Mouse (Mus musculus): ENCODE measurements around the gene Fbxl5. TPM values are rescaled to one million over a fixed set of nuclear protein-coding genes. Genes with fewer than 3 reads are reported as not detected.

Fbxl5 gene
- total and polyA plus RNA-seq, 3 experiments = 20.1 to 39.0 (median 32.6) TPM

DNA sequence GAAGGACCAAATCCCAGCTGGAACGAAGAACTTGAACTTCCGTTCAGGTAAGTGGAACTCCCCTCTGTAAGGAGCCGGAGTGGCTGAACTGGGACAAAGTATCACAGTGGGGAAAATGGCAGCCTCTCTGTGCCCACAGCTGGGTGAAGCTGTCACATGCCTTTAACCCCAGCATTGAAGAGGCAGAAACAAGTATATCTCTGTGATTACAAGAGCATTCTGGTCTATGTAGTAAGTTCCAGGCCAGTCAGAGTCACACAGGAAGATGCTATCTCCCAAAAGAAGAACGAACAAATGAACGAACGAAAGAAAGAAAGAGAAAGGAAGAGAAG lies 99.0 kb downstream of the Fbxl5 start:
- intact Hi-C loops (cut with DNase I) = no loop called here
- no peak overlapping the region for H3K9ac ChIP-seq (ENCODE audit: low read depth, low read length)
- DNase-seq = no peak
- no peaks in the 10 kb centered on the region; the same call in 1 of the 2 replicates for H3K36me3 ChIP-seq (ENCODE audit: control insufficient read depth, insufficient read depth, low read length)
- H3K79me2 ChIP-seq (replicated peaks; ENCODE audit: control insufficient read depth, insufficient read depth, low read length) = no peaks in the 10 kb centered on the region
- H3K4me1 ChIP-seq (ENCODE audit: control insufficient read depth, insufficient read depth, low read length) = no peaks in the 10 kb centered on the region
- H3K27me3 ChIP-seq (ENCODE audit: control insufficient read depth, insufficient read depth, low read length) = no peaks in the 10 kb centered on the region
- TF ChIP-seq EP300 (IDR thresholded peaks at IDR 0.05; ENCODE audit: insufficient read depth, low read depth, low read length) (no peak), CTCF (IDR thresholded peaks at IDR 0.05) (no peak), POLR2A (IDR thresholded peaks at IDR 0.05; ENCODE audit: insufficient read depth, low read depth, low read length) (no peak)
- no peak overlapping the region for H3K27ac ChIP-seq
- WGBS = 89% methylated on average over 6 of the region's 6 CpGs
- no peak overlapping the region for H3K4me3 ChIP-seq

DNA sequence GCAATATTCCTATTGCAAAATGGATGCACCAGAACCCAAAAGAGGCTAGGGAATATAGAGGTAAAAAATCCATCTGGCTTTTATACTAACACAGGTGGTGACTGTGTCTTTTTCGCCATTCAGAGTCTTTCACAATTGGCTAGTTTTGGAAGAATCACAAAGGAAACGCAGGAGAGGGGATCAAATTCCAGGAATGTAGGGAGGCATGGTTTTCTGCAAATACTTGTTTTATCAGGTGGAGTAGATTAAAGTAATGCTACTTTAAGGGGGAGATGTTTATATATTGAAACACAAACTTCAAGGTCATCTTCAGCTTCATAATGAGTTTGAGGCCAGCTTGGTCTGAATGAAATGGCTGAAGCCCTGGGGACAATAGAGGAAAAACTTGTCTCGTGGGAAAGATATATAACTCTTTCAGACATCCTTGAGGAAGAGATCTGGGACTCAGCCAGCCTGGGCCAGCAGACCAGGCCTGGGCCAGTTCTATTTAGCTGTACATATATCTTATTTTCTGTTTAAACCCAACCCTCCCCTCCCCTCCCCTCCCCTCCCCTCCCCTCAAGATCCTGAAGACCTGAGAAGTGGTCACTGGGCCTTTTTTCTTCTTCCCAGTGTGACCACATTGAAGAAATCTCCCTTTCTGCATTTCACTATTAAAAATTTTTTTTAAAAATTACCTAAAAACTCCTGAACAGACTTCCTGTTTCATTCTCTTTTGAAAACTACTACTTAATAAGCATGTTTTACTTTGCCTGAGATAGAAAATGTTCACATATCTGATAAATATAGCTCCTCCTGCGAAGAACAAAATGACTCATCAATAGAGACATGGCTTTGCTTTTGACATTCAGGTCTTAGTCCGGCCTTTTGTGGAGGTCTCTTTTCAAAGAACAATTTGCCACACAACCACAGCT lies 99.6 kb downstream of the Fbxl5 start:
- no peak overlapping the region for H3K4me3 ChIP-seq
- WGBS = 75% methylated on average over 5 of the region's 5 CpGs
- DNase-seq = no peak
- no peaks in the 10 kb centered on the region for H3K4me1 ChIP-seq (ENCODE audit: control insufficient read depth, insufficient read depth, low read length)
- no peaks in the 10 kb centered on the region for H3K79me2 ChIP-seq (replicated peaks; ENCODE audit: control insufficient read depth, insufficient read depth, low read length)
- intact Hi-C loops (cut with DNase I) = no loop called here
- no peak overlapping the region for H3K27ac ChIP-seq
- H3K36me3 ChIP-seq (ENCODE audit: control insufficient read depth, insufficient read depth, low read length) = no peaks in the 10 kb centered on the region
- H3K9ac ChIP-seq (ENCODE audit: low read depth, low read length) = no peak overlapping the region
- no peak for TF ChIP-seq EP300 (IDR thresholded peaks at IDR 0.05; ENCODE audit: insufficient read depth, low read depth, low read length)
- no peaks in the 10 kb centered on the region for H3K27me3 ChIP-seq (ENCODE audit: control insufficient read depth, insufficient read depth, low read length)

DNA sequence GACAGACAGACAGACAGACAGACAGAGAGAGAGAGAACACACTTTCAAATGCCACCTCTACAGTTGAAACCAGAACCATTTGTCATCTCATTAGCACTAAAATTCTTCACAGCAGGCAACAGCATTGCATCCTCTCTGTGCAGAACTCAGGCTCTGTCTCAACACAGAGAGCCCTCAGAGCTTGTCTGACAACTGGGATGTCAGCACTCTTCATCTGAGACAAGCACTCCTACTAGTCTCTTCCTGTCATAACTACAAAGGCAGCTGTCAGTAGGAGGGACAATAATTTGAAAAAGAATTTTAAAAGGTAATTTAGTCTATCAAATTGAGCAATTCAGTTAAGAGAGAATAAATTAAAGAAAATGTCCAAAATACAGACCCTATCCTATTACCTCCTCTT lies 122.2 kb downstream of the Fbxl5 start:
- Histone ChIP-seq H3K4me3 (no peak overlapping the region), H3K4me1 (ENCODE audit: control insufficient read depth, insufficient read depth, low read length) (no peaks in the 10 kb centered on the region), H3K27ac (no peak overlapping the region), H3K27me3 (ENCODE audit: control insufficient read depth, insufficient read depth, low read length) (no peaks in the 10 kb centered on the region), H3K9ac (ENCODE audit: low read depth, low read length) (no peak overlapping the region), H3K36me3 (ENCODE audit: control insufficient read depth, insufficient read depth, low read length) (peaks cover 2% of the 10 kb centered on the region; the same call in 1 of the 2 replicates), H3K79me2 (replicated peaks; ENCODE audit: control insufficient read depth, insufficient read depth, low read length) (no peaks in the 10 kb centered on the region)
- no peak for DNase-seq
- intact Hi-C loops (cut with DNase I) = no loop called here
- TF ChIP-seq EP300 (IDR thresholded peaks at IDR 0.05; ENCODE audit: insufficient read depth, low read depth, low read length) (no peak), POLR2A (IDR thresholded peaks at IDR 0.05; ENCODE audit: insufficient read depth, low read depth, low read length) (no peak), CTCF (IDR thresholded peaks at IDR 0.05) (no peak)

DNA sequence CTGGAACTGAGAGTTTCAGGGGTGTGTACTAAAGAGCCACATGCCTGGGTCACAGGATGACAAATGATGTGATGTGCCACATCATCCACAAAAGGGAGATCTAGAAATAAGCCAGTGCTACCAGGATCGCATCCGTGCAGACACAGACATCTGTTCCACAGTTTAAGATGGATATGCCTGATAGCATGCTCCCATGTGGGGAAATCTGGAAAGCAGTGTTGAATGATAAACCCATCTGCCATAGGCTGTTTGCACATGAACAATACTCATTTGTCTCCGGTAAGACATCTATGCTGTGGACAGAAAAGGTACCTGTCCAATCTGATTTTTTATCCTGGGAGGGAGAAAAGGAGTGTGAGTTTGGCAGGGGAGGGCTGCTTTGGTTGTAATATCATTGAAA lies 124.3 kb downstream of the Fbxl5 start:
- no peak for TF ChIP-seq CTCF (IDR thresholded peaks at IDR 0.05)
- no peak for TF ChIP-seq EP300 (IDR thresholded peaks at IDR 0.05; ENCODE audit: insufficient read depth, low read depth, low read length)
- TF ChIP-seq POLR2A (IDR thresholded peaks at IDR 0.05; ENCODE audit: insufficient read depth, low read depth, low read length) = no peak
- WGBS = 50% methylated on average over 3 of the region's 3 CpGs

More for the DNA sequence above, 124.3 kb downstream of the Fbxl5 start:
- Histone ChIP-seq H3K27ac (no peak overlapping the region), H3K4me1 (ENCODE audit: control insufficient read depth, insufficient read depth, low read length) (no peaks in the 10 kb centered on the region), H3K27me3 (ENCODE audit: control insufficient read depth, insufficient read depth, low read length) (no peaks in the 10 kb centered on the region), H3K36me3 (ENCODE audit: control insufficient read depth, insufficient read depth, low read length) (peaks cover 2% of the 10 kb centered on the region; the same call in 1 of the 2 replicates), H3K4me3 (no peak overlapping the region), H3K79me2 (replicated peaks; ENCODE audit: control insufficient read depth, insufficient read depth, low read length) (no peaks in the 10 kb centered on the region), H3K9ac (ENCODE audit: low read depth, low read length) (no peak overlapping the region)
- intact Hi-C loops (cut with DNase I) = no loop called here
- no peak for DNase-seq

Other genes with a start within 250 kb of the Fbxl5 start
- gene Cc2d2a, start 159.3 kb downstream of the Fbxl5 start, total RNA-seq (2021) = 1 to 10 TPM; 6.6 to 8.6 TPM
- gene Cc2d2a, start 159.3 kb downstream of the Fbxl5 start, polyA plus RNA-seq (2012; rRNA removed) = 4.2 and 7.3 TPM in 2 replicates
- gene Bst1, start 2.8 kb downstream of the Fbxl5 start, total RNA-seq (2021) = 1 to 10 TPM; 1.6 to 3.3 TPM
- 1.3 and 1.7 TPM in 2 replicates for gene Bst1, start 2.8 kb downstream of the Fbxl5 start, polyA plus RNA-seq (2012; rRNA removed)
- gene Cd38, start 46.9 kb upstream of the Fbxl5 start, total RNA-seq (2021) = 1 to 10 TPM; 7.3 to 7.5 TPM
- 8.6 and 22.0 TPM in 2 replicates for gene Cd38, start 46.9 kb upstream of the Fbxl5 start, polyA plus RNA-seq (2012; rRNA removed)
- gene Gm7879, start 91.5 kb upstream of the Fbxl5 start, total RNA-seq (2021) = 1 to 10 TPM; 6.4 to 8.6 TPM
- gene Gm7879, start 91.5 kb upstream of the Fbxl5 start, polyA plus RNA-seq (2012; rRNA removed) = 0.45 and 0.76 TPM in 2 replicates
- gene Fgfbp1, start 160.1 kb upstream of the Fbxl5 start, total RNA-seq (2021) = not detected
- 0.16 and 0.44 TPM in 2 replicates for gene Fgfbp1, start 160.1 kb upstream of the Fbxl5 start, polyA plus RNA-seq (2012; rRNA removed)